Mouse (Mus musculus): ENCODE measurements at regions not wholly inside any gene's neighbourhood (a gene's known extent, or its start where the extent isn't known, plus 50 kb on each side); places are given as distances from the start of the nearest gene placed in this dataset.
A peak's percentile ranks its signal among the peaks of the same experiment; 100 is the strongest.

- H3K27ac ChIP-seq (ENCODE audit: low read length) = no peak overlapping the region
- H3K9me3 ChIP-seq (replicated peaks; ENCODE audit: control insufficient read depth, low read length, poor library complexity, severe bottlenecking) = no peaks in the 10 kb centered on the region
- peaks cover 6% of the 10 kb centered on the region for H3K4me1 ChIP-seq (ENCODE audit: control insufficient read depth, insufficient read depth, low read length)
- no peak overlapping the region for H3K4me3 ChIP-seq (ENCODE audit: low read depth, low read length)
- H3K27me3 ChIP-seq (ENCODE audit: control insufficient read depth, insufficient read depth, low read depth, low read length) = peaks cover 5% of the 10 kb centered on the region; the same call in 1 of the 2 replicates
- WGBS = 65% methylated on average over 6 of the region's 6 CpGs
- H3K9ac ChIP-seq (ENCODE audit: low read depth, low read length) = no peak overlapping the region
- no peaks in the 10 kb centered on the region for H3K36me3 ChIP-seq (ENCODE audit: control insufficient read depth, insufficient read depth, low read length)
- H3K4me2 ChIP-seq (ENCODE audit: low read length) = no peak overlapping the region
- no peak for ATAC-seq
Measured at GRCm38 (mm10) chr6:99990604-99991003, 264.4 kb upstream of the Prok2 start.

GRCm38 (mm10) chr6:99986449-99986848 is 260.3 kb upstream of the Prok2 start:
- no peak overlapping the region for H3K4me2 ChIP-seq (ENCODE audit: low read length)
- no peak overlapping the region for H3K27ac ChIP-seq (ENCODE audit: low read length)
- peaks cover 8% of the 10 kb centered on the region; the same call in 1 of the 2 replicates for H3K27me3 ChIP-seq (ENCODE audit: control insufficient read depth, insufficient read depth, low read depth, low read length)
- no peak for ATAC-seq
- no peak overlapping the region for H3K9ac ChIP-seq (ENCODE audit: low read depth, low read length)
- 79% methylated on average over 3 of the region's 3 CpGs for WGBS
- H3K9me3 ChIP-seq (replicated peaks; ENCODE audit: control insufficient read depth, low read length, poor library complexity, severe bottlenecking) = no peaks in the 10 kb centered on the region
- no peaks in the 10 kb centered on the region for H3K36me3 ChIP-seq (ENCODE audit: control insufficient read depth, insufficient read depth, low read length)
- peaks cover 15% of the 10 kb centered on the region for H3K4me1 ChIP-seq (ENCODE audit: control insufficient read depth, insufficient read depth, low read length)
- no peak overlapping the region for H3K4me3 ChIP-seq (ENCODE audit: low read depth, low read length)

DNA sequence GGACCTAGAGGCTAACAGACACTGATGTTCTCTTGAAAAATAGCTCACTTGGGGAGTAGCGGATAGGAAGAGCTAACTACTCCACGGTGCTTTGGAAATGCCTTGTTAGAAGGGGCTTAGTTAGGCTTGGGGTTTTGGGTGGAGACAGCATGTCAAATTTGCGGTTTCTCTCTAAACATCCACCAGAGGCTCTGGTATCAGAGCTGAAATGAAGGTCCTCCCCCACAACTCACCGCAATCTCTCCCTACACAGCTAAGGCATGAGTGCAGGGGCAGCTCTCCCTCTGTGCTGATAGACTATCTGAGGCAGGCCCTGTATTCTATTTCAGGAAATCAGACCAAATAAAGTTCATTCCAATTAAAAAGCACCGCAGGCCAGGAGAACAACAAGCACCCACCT is 259.1 kb upstream of the Prok2 start:
- peaks cover 8% of the 10 kb centered on the region; the same call in 1 of the 2 replicates for H3K27me3 ChIP-seq (ENCODE audit: control insufficient read depth, insufficient read depth, low read depth, low read length)
- no peaks in the 10 kb centered on the region for H3K9me3 ChIP-seq (replicated peaks; ENCODE audit: control insufficient read depth, low read length, poor library complexity, severe bottlenecking)
- WGBS = 15% methylated on average over 5 of the region's 5 CpGs
- peak; percentile 52; the same call in 1 of the 2 replicates for ATAC-seq
- H3K4me3 ChIP-seq (ENCODE audit: low read depth, low read length) = no peak overlapping the region
- H3K4me2 ChIP-seq (ENCODE audit: low read length) = no peak overlapping the region; the same call in 1 of the 2 replicates
- no peak overlapping the region for H3K9ac ChIP-seq (ENCODE audit: low read depth, low read length)
- no peaks in the 10 kb centered on the region for H3K36me3 ChIP-seq (ENCODE audit: control insufficient read depth, insufficient read depth, low read length)
- no peak overlapping the region for H3K27ac ChIP-seq (ENCODE audit: low read length)
- peaks cover 14% of the 10 kb centered on the region for H3K4me1 ChIP-seq (ENCODE audit: control insufficient read depth, insufficient read depth, low read length)

DNA sequence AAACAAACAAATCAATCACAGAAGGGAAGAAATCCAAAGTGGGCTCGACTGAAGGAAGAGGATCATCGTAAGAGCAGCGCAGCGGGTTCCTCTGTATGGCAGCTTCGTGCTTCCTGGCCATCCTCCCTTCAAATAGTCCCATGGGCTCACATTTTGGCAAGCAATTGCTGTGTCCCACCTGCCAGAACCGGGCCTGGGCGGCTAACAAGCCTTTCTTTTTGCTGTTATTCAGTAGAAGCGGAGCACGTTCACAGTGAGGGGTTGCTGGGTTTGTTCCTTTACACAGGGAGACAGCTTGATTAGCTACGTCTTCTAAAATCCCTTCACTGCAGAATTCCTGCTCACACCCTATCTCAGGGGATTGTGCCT is 258.6 kb upstream of the Prok2 start:
- H3K4me1 ChIP-seq (ENCODE audit: control insufficient read depth, insufficient read depth, low read length) = peaks cover 14% of the 10 kb centered on the region
- no peaks in the 10 kb centered on the region for H3K36me3 ChIP-seq (ENCODE audit: control insufficient read depth, insufficient read depth, low read length)
- 0 out of 2 replicates have a peak overlapping the region, but pooled peaks have one; percentile 23 for H3K9ac ChIP-seq (ENCODE audit: low read depth, low read length)
- H3K4me2 ChIP-seq (ENCODE audit: low read length) = peak overlapping the region; percentile 19; the same call in 1 of the 2 replicates
- WGBS = 8% methylated on average over 10 of the region's 10 CpGs
- H3K4me3 ChIP-seq (ENCODE audit: low read depth, low read length) = no peak overlapping the region
- no peaks in the 10 kb centered on the region for H3K9me3 ChIP-seq (replicated peaks; ENCODE audit: control insufficient read depth, low read length, poor library complexity, severe bottlenecking)
- ATAC-seq = peak; percentile 33; the same call in 1 of the 2 replicates
- H3K27ac ChIP-seq (ENCODE audit: low read length) = peak overlapping the region; percentile 10; the same call in 1 of the 2 replicates
- peaks cover 8% of the 10 kb centered on the region; the same call in 1 of the 2 replicates for H3K27me3 ChIP-seq (ENCODE audit: control insufficient read depth, insufficient read depth, low read depth, low read length)

GRCm38 (mm10) chr6:99984057-99984855 is 258.1 kb upstream of the Prok2 start:
- Histone ChIP-seq H3K27me3 (ENCODE audit: control insufficient read depth, insufficient read depth, low read depth, low read length) (peaks cover 8% of the 10 kb centered on the region; the same call in 1 of the 2 replicates), H3K4me1 (ENCODE audit: control insufficient read depth, insufficient read depth, low read length) (peaks cover 17% of the 10 kb centered on the region), H3K27ac (ENCODE audit: low read length) (peak overlapping the region; percentile 10; the same call in 1 of the 2 replicates), H3K4me3 (ENCODE audit: low read depth, low read length) (no peak overlapping the region), H3K9me3 (replicated peaks; ENCODE audit: control insufficient read depth, low read length, poor library complexity, severe bottlenecking) (no peaks in the 10 kb centered on the region), H3K4me2 (ENCODE audit: low read length) (no peak overlapping the region), H3K9ac (ENCODE audit: low read depth, low read length) (0 out of 2 replicates have a peak overlapping the region, but pooled peaks have one; percentile 23), H3K36me3 (ENCODE audit: control insufficient read depth, insufficient read depth, low read length) (no peaks in the 10 kb centered on the region)
- WGBS = 6% methylated on average over 7 of the region's 7 CpGs
- ATAC-seq = 0 out of 2 replicates have a peak, but pooled peaks have one; percentile 19

DNA sequence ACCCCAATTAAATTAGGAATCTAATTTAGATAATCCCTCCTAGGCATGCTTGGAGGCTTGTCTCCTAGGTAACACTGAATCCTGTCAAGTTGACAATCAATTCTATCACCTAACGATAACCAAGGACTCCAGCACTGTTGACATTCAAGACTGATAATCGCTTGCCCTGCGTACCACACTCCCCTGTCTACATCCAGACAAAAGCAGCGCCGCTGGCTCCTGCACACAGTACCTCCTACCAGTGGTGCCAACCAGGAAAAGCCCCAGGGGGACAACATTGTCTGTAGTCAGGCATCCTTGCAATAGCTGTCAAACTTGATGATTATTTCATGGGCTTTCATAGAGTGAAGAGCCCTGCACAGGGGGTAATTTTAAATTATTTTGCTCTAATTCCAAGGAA is 253.4 kb upstream of the Prok2 start:
- no peak overlapping the region for H3K4me2 ChIP-seq (ENCODE audit: low read length)
- ATAC-seq = peak; percentile 64; the same call in 1 of the 2 replicates
- WGBS = 10% methylated on average over 5 of the region's 5 CpGs

DNA sequence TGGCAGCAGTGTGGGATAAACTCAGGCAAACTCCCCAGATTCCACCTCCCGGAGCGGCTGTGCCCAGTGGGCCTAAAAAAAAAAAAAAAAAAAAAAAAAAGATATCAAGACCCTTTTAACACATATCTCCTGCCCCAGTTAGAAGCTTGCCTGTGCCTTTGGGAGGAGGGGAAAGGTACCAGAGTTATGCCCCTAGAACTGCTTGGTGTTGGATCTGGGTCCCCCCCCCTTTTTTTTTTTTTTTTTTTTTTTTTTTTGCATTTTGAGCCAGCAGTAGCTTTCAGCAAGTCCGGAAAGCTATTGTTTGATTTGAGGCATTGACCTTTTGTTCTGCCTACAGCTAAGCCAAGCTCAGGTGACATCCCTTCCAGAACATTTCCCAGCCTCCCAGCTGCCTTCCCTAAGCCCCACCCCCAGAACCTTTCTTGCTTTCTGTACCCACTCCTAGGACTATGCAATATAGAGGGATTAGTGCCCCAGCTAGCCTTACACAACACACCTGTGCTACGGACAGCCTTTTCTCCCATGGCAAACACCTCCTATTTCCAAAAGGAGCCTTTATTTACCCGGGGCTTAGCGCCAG is 252.1 kb upstream of the Prok2 start:
- no peaks in the 10 kb centered on the region for H3K27me3 ChIP-seq (ENCODE audit: control insufficient read depth, insufficient read depth, low read depth, low read length)
- no peak overlapping the region for H3K27ac ChIP-seq (ENCODE audit: low read length)
- no peaks in the 10 kb centered on the region for H3K9me3 ChIP-seq (replicated peaks; ENCODE audit: control insufficient read depth, low read length, poor library complexity, severe bottlenecking)
- H3K36me3 ChIP-seq (ENCODE audit: control insufficient read depth, insufficient read depth, low read length) = no peaks in the 10 kb centered on the region
- ATAC-seq = no peak
- H3K4me2 ChIP-seq (ENCODE audit: low read length) = no peak overlapping the region
- peaks cover 3% of the 10 kb centered on the region; the same call in 1 of the 2 replicates for H3K4me1 ChIP-seq (ENCODE audit: control insufficient read depth, insufficient read depth, low read length)
- no peak overlapping the region for H3K9ac ChIP-seq (ENCODE audit: low read depth, low read length)
- no peak overlapping the region for H3K4me3 ChIP-seq (ENCODE audit: low read depth, low read length)
- 65% methylated on average over 6 of the region's 6 CpGs for WGBS

More for the DNA sequence above, 253.4 kb upstream of the Prok2 start:
- Histone ChIP-seq H3K27ac (ENCODE audit: low read length) (no peak overlapping the region), H3K27me3 (ENCODE audit: control insufficient read depth, insufficient read depth, low read depth, low read length) (0 out of 2 replicates have a peak, but pooled peaks cover 3% of the 10 kb centered on the region), H3K4me1 (ENCODE audit: control insufficient read depth, insufficient read depth, low read length) (peaks cover 4% of the 10 kb centered on the region; the same call in 1 of the 2 replicates), H3K4me3 (ENCODE audit: low read depth, low read length) (no peak overlapping the region), H3K9me3 (replicated peaks; ENCODE audit: control insufficient read depth, low read length, poor library complexity, severe bottlenecking) (no peaks in the 10 kb centered on the region), H3K36me3 (ENCODE audit: control insufficient read depth, insufficient read depth, low read length) (no peaks in the 10 kb centered on the region), H3K9ac (ENCODE audit: low read depth, low read length) (no peak overlapping the region)

DNA sequence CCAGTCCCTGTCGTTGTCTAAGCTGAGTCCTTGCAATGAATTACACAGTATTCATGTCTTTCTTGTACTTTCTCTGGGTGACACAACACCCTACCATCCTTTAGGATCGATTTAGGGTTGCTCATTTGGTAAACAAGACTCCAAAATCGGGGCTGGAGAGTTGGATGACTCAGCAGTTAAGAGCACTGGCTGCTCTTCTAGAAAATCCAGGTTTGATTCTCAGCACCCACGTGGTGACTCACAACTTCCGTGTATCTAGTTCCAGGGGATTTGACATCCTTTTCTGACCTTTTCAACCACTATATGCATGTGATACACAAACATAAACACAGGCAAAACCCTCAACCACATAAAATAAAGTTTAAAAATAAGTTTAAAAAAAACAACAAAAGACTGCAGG is 250.0 kb upstream of the Prok2 start:
- 80% methylated on average over 5 of the region's 5 CpGs for WGBS

DNA sequence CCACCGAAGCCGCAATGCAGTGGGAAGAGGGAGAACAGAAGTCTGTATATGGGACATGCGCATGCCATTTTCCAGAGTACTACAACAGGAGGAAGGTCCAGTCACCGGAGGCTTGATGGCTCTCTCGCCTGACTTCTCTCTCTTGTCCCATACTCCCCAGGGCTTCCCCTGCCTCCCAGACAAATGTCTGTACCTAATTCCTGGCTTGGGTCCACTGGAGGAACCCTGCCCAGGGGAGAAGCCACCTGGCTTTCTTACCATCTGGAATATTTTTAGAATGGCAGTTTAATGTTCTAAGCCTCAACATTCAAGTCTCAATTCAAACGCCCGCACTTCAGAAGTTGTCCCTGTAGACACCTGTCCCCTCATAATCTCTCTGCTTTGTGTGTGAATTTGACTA is 249.3 kb upstream of the Prok2 start:
- Histone ChIP-seq H3K4me3 (ENCODE audit: low read depth, low read length) (no peak overlapping the region), H3K9ac (ENCODE audit: low read depth, low read length) (no peak overlapping the region), H3K4me2 (ENCODE audit: low read length) (no peak overlapping the region), H3K27ac (ENCODE audit: low read length) (no peak overlapping the region), H3K27me3 (ENCODE audit: control insufficient read depth, insufficient read depth, low read depth, low read length) (no peaks in the 10 kb centered on the region), H3K4me1 (ENCODE audit: control insufficient read depth, insufficient read depth, low read length) (peaks cover 9% of the 10 kb centered on the region; the same call in 1 of the 2 replicates), H3K36me3 (ENCODE audit: control insufficient read depth, insufficient read depth, low read length) (no peaks in the 10 kb centered on the region), H3K9me3 (replicated peaks; ENCODE audit: control insufficient read depth, low read length, poor library complexity, severe bottlenecking) (no peaks in the 10 kb centered on the region)
- WGBS = 88% methylated on average over 7 of the region's 7 CpGs
- ATAC-seq = no peak

More for the DNA sequence above, 250.0 kb upstream of the Prok2 start:
- H3K4me1 ChIP-seq (ENCODE audit: control insufficient read depth, insufficient read depth, low read length) = peaks cover 6% of the 10 kb centered on the region; the same call in 1 of the 2 replicates
- no peaks in the 10 kb centered on the region for H3K36me3 ChIP-seq (ENCODE audit: control insufficient read depth, insufficient read depth, low read length)
- no peak overlapping the region for H3K27ac ChIP-seq (ENCODE audit: low read length)
- ATAC-seq = no peak
- H3K9me3 ChIP-seq (replicated peaks; ENCODE audit: control insufficient read depth, low read length, poor library complexity, severe bottlenecking) = no peaks in the 10 kb centered on the region
- H3K4me3 ChIP-seq (ENCODE audit: low read depth, low read length) = no peak overlapping the region
- no peaks in the 10 kb centered on the region for H3K27me3 ChIP-seq (ENCODE audit: control insufficient read depth, insufficient read depth, low read depth, low read length)
- no peak overlapping the region for H3K9ac ChIP-seq (ENCODE audit: low read depth, low read length)
- no peak overlapping the region for H3K4me2 ChIP-seq (ENCODE audit: low read length)

All from midbrain, embryonic 16.5 days (tissue).